Mouse (Mus musculus) testis, postnatal 10 days (tissue): ENCODE data around the gene Zscan2.

ENCODE experiments used
- DNase-seq: peaks from one replicate; pipeline ENCODE4 v3.0.0; 2021; ENCODE audit warnings: low spot score

Gene Zscan2

GRCm38 (mm10) chr7:80860729-80861274, at the start of gene Zscan2:
Zscan2 (plus strand) TSS chr7:80860920.
- peak; percentile 89 for DNase-seq

- no peak for DNase-seq
These were observed 47.3 kb upstream of the Zscan2 start for GRCm38 (mm10) chr7:80813397-80813796.

DNA sequence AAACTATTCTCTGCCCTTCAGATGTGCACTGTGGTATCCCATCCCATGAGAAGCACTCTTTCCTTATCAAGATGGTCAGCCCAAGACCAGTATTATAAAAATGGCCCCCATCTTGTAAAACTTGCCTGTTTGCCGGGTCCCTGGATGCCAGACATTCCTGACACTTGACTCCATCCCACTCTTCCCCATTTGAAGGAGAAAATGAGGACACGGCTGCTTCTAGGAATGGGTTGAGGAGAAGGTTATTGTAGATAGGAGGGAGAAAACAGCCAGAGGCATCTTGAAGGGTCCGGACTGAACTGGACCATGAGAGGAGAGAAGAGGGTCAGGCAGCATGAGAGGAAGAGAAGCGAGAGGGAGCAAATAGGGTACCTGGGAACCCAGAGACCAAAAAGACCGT, 44.1 kb upstream of the Zscan2 start:
- DNase-seq = no peak

GRCm38 (mm10) chr7:80820838-80821237, 39.9 kb upstream of the Zscan2 start:
- DNase-seq = no peak

DNA sequence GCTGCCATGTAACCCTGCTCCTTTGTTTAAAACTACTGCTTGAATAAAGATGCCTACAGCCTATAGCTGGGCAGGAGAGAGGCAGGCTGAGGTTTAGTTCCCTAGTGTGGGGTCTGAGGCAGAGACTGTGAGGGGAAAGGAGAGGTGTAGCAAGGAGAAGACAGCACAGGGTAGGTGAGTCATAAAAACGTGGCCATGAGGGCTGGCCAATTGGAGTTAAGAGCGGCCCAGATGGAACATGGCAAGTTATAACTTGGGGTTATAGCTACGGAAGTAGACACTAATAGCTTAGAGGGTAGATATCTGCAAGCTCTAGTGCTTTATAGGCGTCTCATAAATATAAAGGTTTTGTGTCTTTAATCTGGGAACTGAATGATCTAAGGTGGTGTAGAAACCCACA, 37.5 kb upstream of the Zscan2 start:
- no peak for DNase-seq

DNA sequence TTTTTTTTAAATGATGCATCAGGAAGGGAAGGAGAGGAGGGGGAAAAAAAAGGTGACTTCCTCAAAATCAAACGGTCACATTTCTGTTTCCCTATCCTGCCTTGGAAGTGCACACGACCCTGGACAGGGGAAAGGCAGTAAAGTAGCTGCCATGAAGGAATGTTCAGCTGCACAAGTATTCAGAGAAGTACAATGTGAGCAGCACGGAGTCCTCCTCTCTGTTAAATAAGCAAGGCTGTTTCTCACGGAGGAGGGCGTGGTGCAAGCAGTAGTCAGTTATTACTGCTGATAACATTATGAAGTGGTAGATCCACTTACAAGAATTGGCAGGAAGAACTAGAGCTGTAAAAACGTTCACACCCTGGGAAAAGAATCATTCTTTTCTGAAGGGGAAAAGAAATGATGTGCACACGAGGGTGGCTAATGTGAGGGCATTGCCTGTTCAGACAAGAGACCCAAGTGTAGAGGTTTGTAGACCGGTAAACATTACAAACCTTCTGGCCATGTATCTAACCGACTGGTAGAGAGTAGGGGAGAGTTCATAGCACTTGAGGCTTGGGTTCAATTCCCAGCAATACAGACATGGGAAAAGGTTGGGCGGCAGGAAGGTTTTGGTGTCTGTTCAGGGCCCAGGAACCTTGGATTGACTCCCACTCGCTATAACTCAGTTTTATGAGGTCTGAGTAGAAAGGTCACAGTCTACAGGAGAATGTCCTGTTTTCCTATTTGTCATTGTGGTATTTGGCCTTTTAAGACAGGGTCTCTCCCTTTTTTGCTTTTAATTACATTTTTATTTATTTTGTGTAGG, 36.6 kb upstream of the Zscan2 start:
- DNase-seq = no peak

GRCm38 (mm10) chr7:80825843-80826403, 34.8 kb upstream of the Zscan2 start, which contains the start of gene Iqgap1:
Iqgap1 (minus strand) TSS chr7:80825974.
- DNase-seq = no peak

GRCm38 (mm10) chr7:80828146-80828860, 32.4 kb upstream of the Zscan2 start:
- DNase-seq = no peak

DNA sequence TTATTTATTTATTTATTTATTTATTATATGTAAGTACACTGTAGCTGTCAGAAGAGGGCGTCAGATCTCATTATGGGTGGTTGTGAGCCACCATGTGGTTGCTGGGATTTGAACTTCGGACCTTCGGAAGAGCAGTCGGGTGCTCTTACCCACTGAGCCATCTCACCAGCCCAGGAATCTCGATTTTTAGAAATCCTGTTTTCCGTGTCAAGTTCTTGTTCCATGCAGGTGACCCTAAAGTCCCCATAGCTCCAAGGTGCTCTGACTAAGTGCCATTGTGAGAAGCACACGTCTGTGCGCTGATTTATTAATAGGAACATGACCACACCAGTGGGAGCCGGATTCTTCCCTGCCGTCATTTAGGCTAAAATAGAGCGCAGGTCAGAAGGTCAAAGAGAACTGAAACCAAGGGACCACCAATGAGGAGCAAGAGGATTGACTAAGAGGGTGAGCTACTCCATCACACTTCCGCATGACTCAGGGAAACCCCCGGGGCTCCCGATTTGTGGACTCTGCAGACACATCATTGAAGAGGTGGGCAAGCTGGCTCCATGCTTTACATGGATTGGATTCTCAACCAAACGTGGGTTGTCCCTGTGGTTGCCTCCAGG, 30.4 kb upstream of the Zscan2 start:
- no peak for DNase-seq

- no peak for DNase-seq
These were observed 28.5 kb upstream of the Zscan2 start for GRCm38 (mm10) chr7:80832191-80832590.

DNA sequence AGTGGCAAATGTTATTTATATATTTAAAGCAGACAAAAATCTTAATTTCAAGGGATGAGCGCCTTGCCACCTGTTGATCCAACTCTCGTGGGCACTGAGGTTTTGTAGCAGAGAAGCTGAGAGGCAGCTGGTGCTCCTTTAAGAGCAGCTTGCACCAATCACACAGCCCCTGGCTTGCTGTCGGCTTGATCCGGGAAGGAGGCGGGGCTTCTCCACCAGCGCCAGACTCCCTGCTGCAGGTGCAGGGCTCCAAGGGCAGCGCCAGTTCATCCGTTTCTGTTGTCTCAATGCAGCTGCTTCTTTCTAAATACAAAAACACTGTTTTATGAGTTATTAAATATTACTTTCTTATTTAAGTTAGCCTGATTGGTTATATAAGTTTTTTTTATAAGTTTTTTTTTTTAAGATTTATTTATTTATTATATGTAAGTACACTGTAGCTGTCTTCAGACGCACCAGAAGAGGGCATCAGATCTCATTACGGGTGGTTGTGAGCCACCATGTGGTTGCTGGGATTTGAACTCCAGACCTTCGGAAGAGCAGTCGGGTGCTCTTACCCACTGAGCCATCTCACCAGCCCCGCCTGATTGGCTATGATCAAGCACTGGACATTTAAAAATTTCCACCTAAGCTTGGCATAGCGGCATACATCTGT, 27.6 kb upstream of the Zscan2 start:
- peak; percentile 58 for DNase-seq

- DNase-seq = peak; percentile 45
These were observed 26.8 kb upstream of the Zscan2 start for GRCm38 (mm10) chr7:80833651-80834532.

DNA sequence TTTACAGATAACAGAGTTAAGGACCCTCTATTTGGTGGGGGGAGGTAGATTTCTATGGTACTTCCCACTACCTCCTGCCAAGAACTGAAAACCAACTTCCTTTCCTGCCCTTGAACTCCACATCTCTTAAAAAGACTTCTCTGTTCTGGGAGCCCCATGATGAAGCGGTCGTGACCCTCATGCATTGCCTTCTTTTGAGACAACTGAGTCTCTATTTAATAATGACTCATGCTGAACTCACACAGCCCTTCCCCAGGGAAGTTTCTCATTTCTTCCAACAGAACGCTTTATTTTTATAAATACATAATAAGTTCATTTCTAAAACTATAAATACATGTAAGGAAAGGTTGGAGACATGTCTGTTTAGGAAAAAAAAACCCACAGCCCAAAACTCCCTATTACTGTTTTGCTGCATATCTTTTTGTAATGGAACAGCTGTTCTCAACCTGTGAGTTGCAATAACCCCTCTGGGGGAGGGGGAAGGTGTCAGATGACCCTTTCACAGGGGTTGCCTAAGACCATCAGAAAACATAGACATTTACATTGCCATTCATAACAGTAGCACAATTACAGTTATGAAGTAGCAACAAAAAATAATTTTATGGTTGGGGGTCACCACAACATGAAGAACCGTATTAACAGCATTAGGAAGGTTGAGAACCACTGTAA, 24.6 kb upstream of the Zscan2 start:
- no peak for DNase-seq

- DNase-seq = no peak
These were observed 23.0 kb upstream of the Zscan2 start for GRCm38 (mm10) chr7:80837736-80838135.

DNA sequence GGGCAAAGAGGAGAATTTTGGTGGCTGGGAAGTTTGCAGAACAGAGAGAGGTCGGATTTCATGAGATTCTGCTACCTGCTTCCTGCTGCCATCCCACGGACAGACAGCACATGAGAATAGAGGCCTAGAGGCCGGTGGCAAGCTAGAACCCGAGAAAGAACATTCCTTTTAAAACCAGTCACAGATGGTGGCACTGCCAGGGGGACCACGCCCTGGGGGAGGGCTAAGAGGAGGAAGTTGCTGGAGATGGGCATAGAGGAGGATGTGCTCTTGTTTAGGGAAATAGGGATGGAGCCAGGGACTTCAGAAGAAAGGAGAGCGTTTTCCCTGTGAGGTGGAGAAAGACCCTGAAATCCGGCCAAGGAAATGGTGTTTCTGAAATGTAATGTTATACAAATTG, 22.5 kb upstream of the Zscan2 start:
- no peak for DNase-seq

DNA sequence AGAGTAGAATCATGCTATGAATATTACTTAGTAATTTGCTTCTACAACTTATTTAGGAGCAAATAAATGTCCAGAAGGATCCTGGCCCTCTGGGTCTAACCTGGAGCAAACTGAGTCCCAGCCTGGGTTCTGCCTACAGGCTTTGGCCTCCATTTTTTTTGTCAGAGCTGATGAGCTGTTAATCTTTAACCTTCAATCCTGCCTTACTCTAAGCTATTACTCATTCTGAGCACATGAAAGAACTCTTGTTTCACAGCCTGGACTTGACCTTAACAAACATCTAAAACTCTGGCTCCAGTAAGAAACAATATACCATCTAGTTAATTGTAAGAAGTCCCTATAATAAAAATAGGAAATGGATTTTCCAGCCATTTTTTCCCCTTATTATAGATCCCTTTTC, 21.0 kb upstream of the Zscan2 start:
- no peak for DNase-seq

GRCm38 (mm10) chr7:80840241-80840640, 20.5 kb upstream of the Zscan2 start:
- DNase-seq = no peak

DNA sequence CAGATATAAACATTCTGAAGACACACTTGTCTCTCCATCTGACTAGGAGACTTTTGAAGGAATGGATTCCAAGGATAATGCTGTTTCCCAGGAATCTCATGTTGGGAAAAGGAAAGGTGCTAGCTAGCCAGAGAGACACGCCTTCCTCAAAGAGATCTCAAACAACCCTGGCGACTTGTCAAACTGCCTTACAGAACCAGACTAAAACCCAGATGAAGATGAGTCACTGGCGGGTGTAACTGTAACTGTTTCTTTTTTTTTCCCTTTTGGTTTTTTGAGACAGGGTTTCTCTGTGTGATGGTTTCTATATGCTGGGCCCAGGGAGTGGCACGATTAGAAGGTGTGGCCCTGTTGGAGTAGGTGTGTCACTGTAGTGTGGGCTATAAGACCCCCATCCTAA, 19.8 kb upstream of the Zscan2 start:
- DNase-seq = no peak

DNA sequence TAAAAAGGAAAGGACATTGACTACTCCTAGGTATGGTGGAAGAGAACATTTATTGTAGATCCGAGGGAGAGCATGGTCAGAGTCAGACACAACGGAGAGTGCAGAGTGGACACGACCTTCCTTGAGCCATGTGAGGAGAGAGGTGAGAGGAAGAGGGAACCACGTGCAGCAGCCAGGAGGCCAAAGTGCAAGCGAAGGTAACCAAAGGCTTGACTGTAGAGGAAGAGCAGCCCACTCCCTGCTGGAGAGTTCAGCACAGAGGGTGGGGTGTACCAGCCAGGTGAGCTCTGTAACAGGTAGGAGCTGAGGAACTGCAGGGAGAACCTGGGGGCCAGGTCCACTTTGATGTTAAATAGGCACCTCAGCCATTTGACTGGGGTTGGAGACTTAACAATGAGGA, 18.6 kb upstream of the Zscan2 start:
- DNase-seq = no peak

GRCm38 (mm10) chr7:80843176-80843575, 17.5 kb upstream of the Zscan2 start:
- no peak for DNase-seq
